Mouse (Mus musculus) heart, embryonic 11.5 days (tissue): ENCODE measurements around the gene Xylt1. TPM values are rescaled to one million over a fixed set of nuclear protein-coding genes. Genes with fewer than 3 reads are reported as not detected.
A peak's percentile ranks its signal among the peaks of the same experiment; 100 is the strongest.

Experiments
- ATAC-seq: fragments of 200-750 bp; cut with Nextera tagmentation; replicated peaks from 2 replicates; pipeline ENCODE4 v1.8.0; 2017; ENCODE audit warnings: moderate library complexity; ENCODE audit not compliant: insufficient number of reproducible peaks, low FRiP score, low TSS enrichment
- H3K27ac ChIP-seq: fragments of 300-500 bp; sonication (generic); 2 replicates; pipeline ENCODE4 v1.5.1; 2014; ENCODE audit warnings: mild to moderate bottlenecking, low read depth, low read length
- H3K27me3 ChIP-seq: fragments of 300-500 bp; sonication (generic); 2 replicates; pipeline ENCODE4 v1.6.1; 2014; ENCODE audit warnings: mild to moderate bottlenecking, low read length, mixed read lengths; ENCODE audit not compliant: control insufficient read depth, insufficient read depth
- H3K36me3 ChIP-seq: fragments of 300-500 bp; sonication (generic); 2 replicates; pipeline ENCODE4 v1.6.1; 2014; ENCODE audit warnings: mild to moderate bottlenecking, low read length, moderate library complexity, mixed read lengths; ENCODE audit not compliant: control insufficient read depth, insufficient read depth
- H3K4me1 ChIP-seq: fragments of 300-500 bp; sonication (generic); 2 replicates; pipeline ENCODE4 v1.6.1; 2014; ENCODE audit warnings: low read length; ENCODE audit not compliant: control insufficient read depth, insufficient read depth
- H3K4me2 ChIP-seq: fragments of 300-500 bp; sonication (generic); 2 replicates; pipeline ENCODE4 v1.6.1; 2014; ENCODE audit warnings: mild to moderate bottlenecking, moderate library complexity
- H3K4me3 ChIP-seq: fragments of 300-500 bp; sonication (generic); 2 replicates; pipeline ENCODE4 v1.5.1; 2014; ENCODE audit warnings: low read depth, low read length
- H3K9ac ChIP-seq: fragments of 300-500 bp; sonication (generic); 2 replicates; pipeline ENCODE4 v1.6.1; 2014; ENCODE audit warnings: mild to moderate bottlenecking, low read depth, low read length, moderate library complexity
- H3K9me3 ChIP-seq: fragments of 300-500 bp; sonication (generic); replicated peaks from 2 replicates; pipeline ENCODE4 v1.6.1; 2016; ENCODE audit warnings: low read length; ENCODE audit not compliant: control insufficient read depth
- WGBS: fragments of 180-500 bp; shearing (Covaris S2); extraction: QIAGEN DNeasy Blood & Tissue Kit; methylation state at CpG from one replicate; pipeline ENCODE4 v1.1.7; 2014; ENCODE audit not compliant: insufficient replicate concordance; 5-methylcytosine and 5-hydroxymethylcytosine counted together
- polyA plus RNA-seq: library from polyadenylated mRNA; unstranded; fragments of >200 nt; fragmentation: Nextera tagmentation; extraction: Ambion mirVana; gene quantifications from 2 replicates; pipeline ENCODE4 v1.2.1, GENCODE M21; 2014

The Xylt1 gene
- polyA plus RNA-seq, 1 experiment from 2014 or later = 1.8 TPM

- no peaks in the 10 kb centered on the region for H3K27me3 ChIP-seq
- H3K9me3 ChIP-seq = no peaks in the 10 kb centered on the region
- H3K9ac ChIP-seq = no peak overlapping the region
- no peak for ATAC-seq
- no peak overlapping the region for H3K4me3 ChIP-seq
- H3K27ac ChIP-seq = no peak overlapping the region
- no peak overlapping the region for H3K4me2 ChIP-seq
- H3K4me1 ChIP-seq = peaks cover 4% of the 10 kb centered on the region; the same call in 1 of the 2 replicates
- 34% methylated on average over 9 of the region's 9 CpGs for WGBS
- no peaks in the 10 kb centered on the region for H3K36me3 ChIP-seq
Measured at GRCm38 (mm10) chr7:117375886-117376309, 4.9 kb upstream of the Xylt1 start.

- H3K4me1 ChIP-seq = peaks cover 5% of the 10 kb centered on the region
- 74% methylated on average over 3 of the region's 3 CpGs for WGBS
- no peak overlapping the region for H3K4me2 ChIP-seq
- ATAC-seq = no peak
- H3K9me3 ChIP-seq = no peaks in the 10 kb centered on the region
- H3K27me3 ChIP-seq = no peaks in the 10 kb centered on the region
- H3K4me3 ChIP-seq = no peak overlapping the region
- no peak overlapping the region for H3K27ac ChIP-seq
- H3K9ac ChIP-seq = no peak overlapping the region
- no peaks in the 10 kb centered on the region for H3K36me3 ChIP-seq
Measured at GRCm38 (mm10) chr7:117377138-117377537, 3.6 kb upstream of the Xylt1 start.

- ATAC-seq = no peak
- Histone ChIP-seq H3K9me3 (no peaks in the 10 kb centered on the region), H3K27me3 (peaks cover 4% of the 10 kb centered on the region; the same call in 1 of the 2 replicates), H3K9ac (peak overlapping the region; percentile 74; the same call in 1 of the 2 replicates), H3K4me1 (peaks cover 13% of the 10 kb centered on the region), H3K4me3 (peak overlapping the region; percentile 75), H3K4me2 (peak overlapping the region; percentile 87), H3K36me3 (no peaks in the 10 kb centered on the region), H3K27ac (no peak overlapping the region)
- 4% methylated on average over 7 of the region's 7 CpGs for whole genome bisulfite sequencing
Measured at GRCm38 (mm10) chr7:117380036-117380417, 752 bp upstream of the Xylt1 start.

GRCm38 (mm10) chr7:117381188-117381981, 606 bp downstream of the Xylt1 start:
- peak overlapping the region; percentile 87 for H3K4me2 ChIP-seq
- H3K27ac ChIP-seq = peak overlapping the region; percentile 59
- H3K9me3 ChIP-seq = no peaks in the 10 kb centered on the region
- peak; percentile 50 for ATAC-seq
- H3K27me3 ChIP-seq = peaks cover 4% of the 10 kb centered on the region; the same call in 1 of the 2 replicates
- H3K4me3 ChIP-seq = peak overlapping the region; percentile 75
- H3K9ac ChIP-seq = peak overlapping the region; percentile 74
- H3K4me1 ChIP-seq = peaks cover 13% of the 10 kb centered on the region
- under 1% methylated on average over 63 of the region's 64 CpGs for WGBS
- no peaks in the 10 kb centered on the region for H3K36me3 ChIP-seq

GRCm38 (mm10) chr7:117382006-117382405, 1.2 kb downstream of the Xylt1 start:
- 21% methylated on average over 2 of the region's 2 CpGs for WGBS
- H3K4me2 ChIP-seq = peak overlapping the region; percentile 87
- H3K27ac ChIP-seq = no peak overlapping the region
- H3K4me3 ChIP-seq = peak overlapping the region; percentile 75
- H3K9me3 ChIP-seq = no peaks in the 10 kb centered on the region
- H3K36me3 ChIP-seq = no peaks in the 10 kb centered on the region
- H3K9ac ChIP-seq = peak overlapping the region; percentile 74; the same call in 1 of the 2 replicates
- peaks cover 13% of the 10 kb centered on the region for H3K4me1 ChIP-seq
- no peak for ATAC-seq
- peaks cover 4% of the 10 kb centered on the region; the same call in 1 of the 2 replicates for H3K27me3 ChIP-seq

GRCm38 (mm10) chr7:117383147-117383940, 2.6 kb downstream of the Xylt1 start:
- no peak for ATAC-seq
- Histone ChIP-seq H3K9me3 (no peaks in the 10 kb centered on the region), H3K4me1 (peaks cover 13% of the 10 kb centered on the region), H3K27me3 (peaks cover 4% of the 10 kb centered on the region; the same call in 1 of the 2 replicates), H3K4me2 (peak overlapping the region; percentile 87; the same call in 1 of the 2 replicates), H3K4me3 (no peak overlapping the region), H3K27ac (no peak overlapping the region), H3K9ac (no peak overlapping the region), H3K36me3 (no peaks in the 10 kb centered on the region)
- 72% methylated on average over 7 of the region's 7 CpGs for whole genome bisulfite sequencing

GRCm38 (mm10) chr7:117386376-117386775, 5.6 kb downstream of the Xylt1 start:
- peaks cover 4% of the 10 kb centered on the region; the same call in 1 of the 2 replicates for H3K27me3 ChIP-seq
- H3K4me3 ChIP-seq = no peak overlapping the region
- ATAC-seq = no peak
- no peak overlapping the region for H3K27ac ChIP-seq
- 77% methylated on average over 4 of the region's 4 CpGs for WGBS
- H3K36me3 ChIP-seq = no peaks in the 10 kb centered on the region
- no peaks in the 10 kb centered on the region for H3K9me3 ChIP-seq
- H3K9ac ChIP-seq = no peak overlapping the region
- H3K4me2 ChIP-seq = no peak overlapping the region
- H3K4me1 ChIP-seq = peaks cover 9% of the 10 kb centered on the region; the same call in 1 of the 2 replicates

GRCm38 (mm10) chr7:117388284-117388988, 7.7 kb downstream of the Xylt1 start:
- Histone ChIP-seq H3K4me2 (no peak overlapping the region), H3K9ac (no peak overlapping the region), H3K27me3 (no peaks in the 10 kb centered on the region), H3K4me3 (no peak overlapping the region), H3K27ac (no peak overlapping the region), H3K4me1 (no peaks in the 10 kb centered on the region), H3K9me3 (no peaks in the 10 kb centered on the region), H3K36me3 (no peaks in the 10 kb centered on the region)
- WGBS = 79% methylated on average over 9 of the region's 9 CpGs
- no peak for ATAC-seq
